Mouse (Mus musculus): ENCODE results near the gene Itgb5.

The Itgb5 gene

GRCm38 (mm10) chr16:33985372-33985771 lies 155.9 kb downstream of the Itgb5 start:
- no peak for DNase-seq (ENCODE audit: low read depth, low spot score)

DNA sequence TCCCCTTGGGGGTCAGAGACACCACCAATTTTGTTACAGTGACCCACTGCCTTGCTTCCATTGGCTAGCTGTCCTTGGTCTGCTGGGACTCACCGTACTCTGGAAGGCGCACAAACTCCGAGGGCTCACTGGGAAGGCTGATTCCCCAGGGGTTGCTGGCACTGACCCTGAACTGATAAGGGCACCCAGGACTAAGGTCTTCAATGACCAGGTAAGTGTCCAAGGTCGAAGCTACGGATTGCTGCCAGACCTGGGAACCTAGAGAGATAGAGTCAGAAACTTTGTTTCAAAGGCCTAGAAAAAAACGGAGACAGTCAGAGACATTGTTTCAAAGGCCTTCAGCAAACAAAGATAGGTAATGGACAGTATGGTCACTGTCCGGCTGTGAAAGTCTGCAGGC lies 157.5 kb downstream of the Itgb5 start:
- no peak for DNase-seq (ENCODE audit: low read depth, low spot score)

GRCm38 (mm10) chr16:33988358-33989012 lies 159.0 kb downstream of the Itgb5 start:
- peak; percentile 36 for DNase-seq (ENCODE audit: low read depth, low spot score)

GRCm38 (mm10) chr16:33989106-33989505 lies 159.6 kb downstream of the Itgb5 start:
- DNase-seq (ENCODE audit: low read depth, low spot score) = no peak

DNA sequence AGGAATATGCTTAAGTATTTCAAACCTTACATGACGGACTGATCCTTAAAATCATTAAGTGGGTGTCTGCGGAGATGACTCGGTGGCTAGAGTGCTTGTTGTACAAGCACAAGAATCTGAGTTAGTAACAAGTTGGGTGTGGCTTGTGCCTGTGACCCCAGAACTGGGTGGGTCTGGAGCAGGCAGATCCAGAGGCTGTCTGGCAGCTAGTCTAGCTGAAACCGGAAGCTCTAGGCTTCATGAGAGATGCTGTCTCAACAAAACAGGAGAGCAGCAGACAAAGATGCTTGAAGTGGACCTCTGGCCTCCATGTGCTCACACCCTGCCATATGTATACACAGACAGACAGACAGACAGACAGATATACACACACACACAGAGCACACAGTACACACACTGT lies 161.2 kb downstream of the Itgb5 start:
- DNase-seq (ENCODE audit: low read depth, low spot score) = no peak

DNA sequence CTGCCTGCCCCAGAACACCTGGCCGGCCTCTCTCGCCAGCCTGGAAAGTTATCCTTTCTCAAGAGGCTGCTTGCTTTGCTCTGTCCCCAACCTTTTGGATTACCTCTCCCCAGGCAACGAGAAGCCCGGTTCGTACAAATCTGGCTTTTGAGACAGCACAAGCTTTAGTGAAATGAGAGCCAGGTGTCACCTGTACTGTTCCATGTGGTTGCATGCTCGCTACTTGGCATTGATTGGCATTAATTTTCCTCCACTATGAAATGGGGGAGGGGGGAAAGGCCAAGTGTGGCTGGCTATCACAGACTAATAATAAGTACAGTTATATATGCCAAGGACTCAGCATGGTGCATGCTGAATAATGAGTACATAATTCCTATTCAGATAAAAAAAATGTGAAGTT lies 164.9 kb downstream of the Itgb5 start:
- no peak for DNase-seq (ENCODE audit: low read depth, low spot score)

DNA sequence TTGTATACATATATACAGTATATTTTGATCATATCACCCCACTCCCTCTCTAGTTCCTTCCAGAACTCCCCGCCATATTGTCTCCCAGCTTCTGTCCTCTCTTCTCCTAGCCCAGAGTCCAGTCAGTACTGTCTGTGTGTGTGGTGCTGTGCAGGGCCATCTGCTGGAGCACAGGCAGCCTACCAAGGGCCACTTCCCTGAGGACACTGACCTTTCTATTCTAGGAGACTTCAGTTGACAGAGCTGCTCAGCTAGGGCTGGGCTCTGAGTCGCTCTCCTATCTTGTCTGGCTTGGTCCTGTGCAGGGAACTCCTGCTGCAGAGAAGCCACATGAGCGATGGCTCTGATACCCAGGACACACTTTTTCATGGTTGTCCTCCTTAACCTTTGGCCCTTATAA lies 166.0 kb downstream of the Itgb5 start:
- DNase-seq (ENCODE audit: low read depth, low spot score) = no peak

DNA sequence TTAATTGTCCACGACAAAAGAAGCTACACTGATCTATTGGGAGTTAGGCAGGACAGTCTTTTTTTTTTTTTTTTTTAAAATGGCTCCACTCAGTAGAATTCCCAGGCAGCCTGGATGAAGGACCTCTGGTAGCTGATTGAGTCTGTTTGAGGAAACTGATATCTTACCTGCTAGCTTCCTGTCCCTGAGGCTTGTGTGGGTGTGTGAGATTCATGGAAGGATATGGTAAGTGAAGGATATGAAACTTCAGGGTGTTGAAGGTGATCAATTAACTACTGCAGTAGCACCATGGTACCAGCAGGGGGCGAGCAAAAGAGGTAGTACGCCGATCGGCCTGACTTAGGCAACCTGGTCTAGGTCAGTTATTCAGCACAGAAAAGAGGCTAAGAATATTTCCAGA lies 166.6 kb downstream of the Itgb5 start:
- DNase-seq (ENCODE audit: low read depth, low spot score) = peak; percentile 56

- no peak for DNase-seq (ENCODE audit: low read depth, low spot score)
Measured at GRCm38 (mm10) chr16:33998011-33998410, 168.5 kb downstream of the Itgb5 start.
